Mouse (Mus musculus) heart, postnatal 0 days (tissue): ENCODE data around the gene Exoc4. TPM values are rescaled to one million over a fixed set of nuclear protein-coding genes. Genes with fewer than 3 reads are reported as not detected.

Experiments
- ATAC-seq: fragments of 200-750 bp; cut with Nextera tagmentation; 2 replicates; pipeline ENCODE4 v1.8.0; 2017; ENCODE audit warnings: low read depth, moderate number of reproducible peaks, moderate library complexity; ENCODE audit not compliant: insufficient read depth
- DNase-seq: peaks from one replicate; pipeline ENCODE4 v3.0.0-alpha.2; 2016; ENCODE audit warnings: low spot score
- H3K27ac ChIP-seq: fragments of 300-500 bp; sonication (generic); 2 replicates; pipeline ENCODE4 v1.5.1; 2014; ENCODE audit warnings: low read depth, mild to moderate bottlenecking
- H3K27me3 ChIP-seq: fragments of 300-500 bp; sonication (generic); 2 replicates; pipeline ENCODE4 v1.6.1; 2014; ENCODE audit warnings: low read length, mixed read lengths; ENCODE audit not compliant: control insufficient read depth, insufficient read depth
- H3K36me3 ChIP-seq: fragments of 300-500 bp; sonication (generic); replicated peaks from 2 replicates; pipeline ENCODE4 v1.6.1; 2014; ENCODE audit warnings: low read length, mixed read lengths; ENCODE audit not compliant: control insufficient read depth, insufficient read depth
- H3K4me1 ChIP-seq: fragments of 300-500 bp; sonication (generic); 2 replicates; pipeline ENCODE4 v1.6.1; 2014; ENCODE audit warnings: antibody characterized with exemption; ENCODE audit not compliant: control insufficient read depth, insufficient read depth
- H3K4me2 ChIP-seq: fragments of 300-500 bp; sonication (generic); 2 replicates; pipeline ENCODE4 v1.6.1; 2014; ENCODE audit warnings: low read depth, mild to moderate bottlenecking, low read length, moderate library complexity
- H3K4me3 ChIP-seq: fragments of 300-500 bp; sonication (generic); 2 replicates; pipeline ENCODE4 v1.5.1; 2014; ENCODE audit warnings: low read depth, low read length
- H3K9ac ChIP-seq: fragments of 300-500 bp; sonication (generic); replicated peaks from 2 replicates; pipeline ENCODE4 v1.6.1; 2014; ENCODE audit warnings: low read depth, low read length, mixed read lengths
- H3K9me3 ChIP-seq: fragments of 300-500 bp; sonication (generic); replicated peaks from 2 replicates; pipeline ENCODE4 v1.6.1; 2016; ENCODE audit warnings: low read length; ENCODE audit not compliant: control insufficient read depth
- CTCF ChIP-seq: IDR thresholded peaks from 2 replicates; pipeline ENCODE4 v1.5.1; 2016; ENCODE audit warnings: antibody characterized with exemption, control low read depth, low read depth
- EP300 ChIP-seq: IDR thresholded peaks from 2 replicates; pipeline ENCODE4 v1.6.1; 2016; ENCODE audit warnings: antibody characterized with exemption, low read depth
- WGBS: fragments of 180-500 bp; shearing (Covaris S2); extraction: QIAGEN DNeasy Blood & Tissue Kit; methylation state at CpG from one replicate; pipeline ENCODE4 v1.1.7; 2014; 5-methylcytosine and 5-hydroxymethylcytosine counted together
- polyA plus RNA-seq: library from polyadenylated mRNA; unstranded; fragments of >200 nt; fragmentation: Nextera tagmentation; extraction: Ambion mirVana; gene quantifications from 2 replicates; pipeline ENCODE4 v1.2.1, GENCODE M21; 2015
- total RNA-seq: library from RNA; depleted of rRNA; stranded (reverse); fragments of >200 nt; gene quantifications from 2 replicates; pipeline ENCODE4 v1.2.3, GENCODE M21; 2014; ENCODE audit warnings: low replicate concordance

Gene Exoc4
- total and polyA plus RNA-seq, 2 experiments from 2014 or later, result 15.8 to 54.6 TPM

GRCm38 (mm10) chr6:33923571-33923970, 674.7 kb downstream of the Exoc4 start:
- no peaks in the 10 kb centered on the region for H3K4me1 ChIP-seq
- H3K4me3 ChIP-seq, result no peak overlapping the region
- ATAC-seq (no peak), DNase-seq (no peak)
- no peak overlapping the region for H3K9ac ChIP-seq
- no peaks in the 10 kb centered on the region for H3K27me3 ChIP-seq
- H3K4me2 ChIP-seq, result no peak overlapping the region
- no peak overlapping the region for H3K27ac ChIP-seq
- H3K36me3 ChIP-seq, result no peaks in the 10 kb centered on the region; the same call in 1 of the 2 replicates
- H3K9me3 ChIP-seq, result no peaks in the 10 kb centered on the region
- 92% methylated on average over 2 of the region's 2 CpGs for whole genome bisulfite sequencing
- TF ChIP-seq CTCF (no peak), EP300 (no peak)

GRCm38 (mm10) chr6:33924888-33925287, 676.0 kb downstream of the Exoc4 start:
- 87% methylated on average over 4 of the region's 4 CpGs for WGBS
- H3K27me3 ChIP-seq, result no peaks in the 10 kb centered on the region
- no peak overlapping the region for H3K27ac ChIP-seq
- H3K36me3 ChIP-seq, result no peaks in the 10 kb centered on the region; the same call in 1 of the 2 replicates
- H3K4me3 ChIP-seq, result no peak overlapping the region
- DNase-seq (no peak), ATAC-seq (no peak)
- no peak overlapping the region for H3K4me2 ChIP-seq
- TF ChIP-seq EP300 (no peak), CTCF (no peak)
- H3K9me3 ChIP-seq, result no peaks in the 10 kb centered on the region
- no peak overlapping the region for H3K9ac ChIP-seq
- no peaks in the 10 kb centered on the region for H3K4me1 ChIP-seq

GRCm38 (mm10) chr6:33929342-33930086, 680.6 kb downstream of the Exoc4 start:
- peak; percentile 94 for ATAC-seq
- H3K4me2 ChIP-seq, result peak overlapping the region; percentile 33
- H3K9me3 ChIP-seq, result no peaks in the 10 kb centered on the region
- H3K9ac ChIP-seq, result no peak overlapping the region
- TF ChIP-seq CTCF, result peak; percentile 92
- TF ChIP-seq EP300, result no peak
- no peaks in the 10 kb centered on the region for H3K27me3 ChIP-seq
- H3K4me3 ChIP-seq, result peak overlapping the region; percentile 14; the same call in 1 of the 2 replicates
- 16% methylated on average over 13 of the region's 13 CpGs for WGBS
- H3K4me1 ChIP-seq, result no peaks in the 10 kb centered on the region
- no peaks in the 10 kb centered on the region for H3K36me3 ChIP-seq
- DNase-seq, result peak; percentile 86
- H3K27ac ChIP-seq, result peak overlapping the region; percentile 50

- H3K9ac ChIP-seq, result no peak overlapping the region
- TF ChIP-seq EP300 (no peak), CTCF (no peak)
- peak overlapping the region; percentile 33 for H3K4me2 ChIP-seq
- H3K4me1 ChIP-seq, result no peaks in the 10 kb centered on the region
- H3K9me3 ChIP-seq, result no peaks in the 10 kb centered on the region
- peak overlapping the region; percentile 14; the same call in 1 of the 2 replicates for H3K4me3 ChIP-seq
- no peaks in the 10 kb centered on the region for H3K36me3 ChIP-seq
- DNase-seq (no peak), ATAC-seq (peak; percentile 55; the same call in 1 of the 2 replicates)
- peak overlapping the region; percentile 50 for H3K27ac ChIP-seq
- WGBS, result 67% methylated on average over 8 of the region's 8 CpGs
- no peaks in the 10 kb centered on the region for H3K27me3 ChIP-seq
Measured at GRCm38 (mm10) chr6:33930087-33930945, 681.4 kb downstream of the Exoc4 start.

GRCm38 (mm10) chr6:33937906-33938305, 689.0 kb downstream of the Exoc4 start:
- Histone ChIP-seq H3K4me3 (no peak overlapping the region), H3K4me2 (no peak overlapping the region), H3K4me1 (peaks cover 3% of the 10 kb centered on the region), H3K36me3 (no peaks in the 10 kb centered on the region), H3K9ac (no peak overlapping the region), H3K27ac (no peak overlapping the region), H3K27me3 (no peaks in the 10 kb centered on the region), H3K9me3 (no peaks in the 10 kb centered on the region; the same call in 1 of the 2 replicates)
- WGBS, result 88% methylated on average over 4 of the region's 4 CpGs
- ATAC-seq (no peak), DNase-seq (no peak)
- TF ChIP-seq CTCF (no peak), EP300 (no peak)
